Mouse (Mus musculus): ENCODE measurements around the gene Fxyd4. TPM values are rescaled to one million over a fixed set of nuclear protein-coding genes. Genes with fewer than 3 reads are reported as not detected.

Gene Fxyd4
- polyA plus RNA-seq, 2 experiments, result not detected

DNA sequence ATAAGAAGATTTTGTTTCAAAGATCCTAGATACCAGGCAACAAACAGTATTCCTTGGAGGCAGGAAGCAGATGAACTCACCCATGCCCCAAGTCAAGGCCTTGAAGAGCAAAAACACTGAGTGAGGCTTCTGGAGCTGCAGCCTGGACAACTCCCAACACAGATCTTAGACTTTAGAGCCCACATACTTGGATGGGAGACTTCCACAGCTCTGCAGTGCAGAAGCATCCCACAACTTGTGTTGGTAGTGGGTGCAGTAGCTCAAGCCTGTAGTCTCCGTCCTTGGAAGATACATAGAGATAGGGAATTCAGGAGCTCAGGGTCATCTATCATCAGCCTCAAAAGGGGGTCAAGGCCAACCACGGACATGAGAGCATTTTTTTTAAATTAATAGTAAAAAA is 51.5 kb downstream of the Fxyd4 start:
- no peak for TF ChIP-seq CTCF (IDR thresholded peaks at IDR 0.05; ENCODE audit: low read depth)
- no peak for TF ChIP-seq EP300 (IDR thresholded peaks at IDR 0.05; ENCODE audit: low read depth)
- ATAC-seq (ENCODE audit: insufficient read depth) (no peak), DNase-seq (ENCODE audit: low read depth in 3 of 3, low spot score in 3 of 3) (no peak)
- H3K4me1 ChIP-seq (replicated peaks; ENCODE audit: control insufficient read depth in 2 of 2, insufficient read depth in 2 of 2, low read length in 1 of 2), result peaks cover 44 to 61% of the 10 kb centered on the region in 2 experiments
- no peak overlapping the region for H3K9ac ChIP-seq (replicated peaks)
- H3K4me3 ChIP-seq (ENCODE audit: insufficient read depth in 1 of 2, low read depth in 2 of 2, low read length in 2 of 2), result no peak overlapping the region
- H3K9me3 ChIP-seq (ENCODE audit: control insufficient read depth, low read length), result no peaks in the 10 kb centered on the region
- no peak overlapping the region for H3K4me2 ChIP-seq (ENCODE audit: low read depth)
- H3K27me3 ChIP-seq (ENCODE audit: control insufficient read depth, insufficient read depth, low read length), result no peaks in the 10 kb centered on the region
- no peaks in the 10 kb centered on the region for H3K36me3 ChIP-seq (replicated peaks; ENCODE audit: control insufficient read depth, insufficient read depth, low read depth)
- 69% methylated on average over 2 of the region's 2 CpGs for WGBS (ENCODE audit: insufficient replicate concordance)
- H3K27ac ChIP-seq, result no peak overlapping the region; the same call in 1 of the 2 replicates

Small RNA genes within 50 kb of the gene (microRNA-seq; reads per million reads assigned to microRNA genes)
- not detected for gene Gm25535

Other genes with a start within 250 kb of the Fxyd4 start
- 13.5 and 15.0 TPM in 2 replicates for gene Zfp637, start 96.5 kb downstream of the Fxyd4 start, polyA plus RNA-seq (2012; rRNA removed)
- gene Zfp637, start 96.5 kb downstream of the Fxyd4 start, polyA plus RNA-seq (2014; fragmentation: Nextera tagmentation; extraction: Ambion mirVana), result 30.3 and 32.4 TPM in 2 replicates
- gene Zfp239, start 75.6 kb downstream of the Fxyd4 start, polyA plus RNA-seq (2012; rRNA removed), result 1.2 and 2.0 TPM in 2 replicates
- gene Zfp239, start 75.6 kb downstream of the Fxyd4 start, polyA plus RNA-seq (2014; fragmentation: Nextera tagmentation; extraction: Ambion mirVana), result 2.9 and 3.5 TPM in 2 replicates
- gene Hnrnpf, start 37.4 kb downstream of the Fxyd4 start, polyA plus RNA-seq (2012; rRNA removed), result 222 and 368 TPM in 2 replicates
- gene Hnrnpf, start 37.4 kb downstream of the Fxyd4 start, polyA plus RNA-seq (2014; fragmentation: Nextera tagmentation; extraction: Ambion mirVana), result 457 and 507 TPM in 2 replicates
- 0.04 TPM in 2 replicates for gene Rasgef1a, start 73.7 kb upstream of the Fxyd4 start, polyA plus RNA-seq (2012; rRNA removed)
- gene Rasgef1a, start 73.7 kb upstream of the Fxyd4 start, polyA plus RNA-seq (2014; fragmentation: Nextera tagmentation; extraction: Ambion mirVana), result not detected in 2 replicates
- 3.0 and 4.5 TPM in 2 replicates for gene Csgalnact2, start 201.4 kb upstream of the Fxyd4 start, polyA plus RNA-seq (2012; rRNA removed)
- gene Csgalnact2, start 201.4 kb upstream of the Fxyd4 start, polyA plus RNA-seq (2014; fragmentation: Nextera tagmentation; extraction: Ambion mirVana), result 8.5 and 8.6 TPM in 2 replicates

All from liver, embryonic 14.5 days (tissue).